Mouse (Mus musculus): ENCODE data around the gene Col5a3. TPM values are rescaled to one million over a fixed set of nuclear protein-coding genes. Genes with fewer than 3 reads are reported as not detected.

Gene Col5a3
- total and polyA plus RNA-seq, 2 experiments from 2014 or later, result 1.6 to 8.8 TPM

DNA sequence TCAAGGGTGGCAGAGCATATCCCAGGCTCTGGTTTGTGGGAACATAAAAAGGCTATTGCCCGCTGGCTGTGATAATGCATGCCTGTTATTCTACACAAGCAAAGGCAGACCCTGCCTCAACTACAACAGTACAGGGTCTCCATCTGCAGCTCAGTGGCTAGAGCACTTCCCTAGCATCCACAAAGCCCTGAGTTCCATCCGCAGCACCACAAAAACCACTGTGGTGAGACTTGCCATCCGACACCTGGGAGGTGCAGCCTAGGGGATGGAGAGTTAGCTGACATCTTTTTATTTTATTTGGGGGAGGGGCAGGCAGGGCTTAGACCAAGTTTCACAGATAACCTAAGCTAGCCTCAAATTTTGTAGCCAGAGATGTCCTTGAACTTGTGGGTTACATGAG lies 53.5 kb downstream of the Col5a3 start:
- H3K9ac ChIP-seq (replicated peaks; ENCODE audit: low read depth, low read length), result no peak overlapping the region
- no peak overlapping the region for H3K4me2 ChIP-seq (ENCODE audit: low read depth, low read length)
- H3K36me3 ChIP-seq (replicated peaks; ENCODE audit: control insufficient read depth, insufficient read depth, low read length), result no peaks in the 10 kb centered on the region
- DNase-seq (ENCODE audit: low spot score) (no peak), ATAC-seq (ENCODE audit: insufficient read depth, low read depth) (no peak)
- H3K27me3 ChIP-seq (ENCODE audit: control insufficient read depth, insufficient read depth, low read length), result 0 out of 2 replicates have a peak, but pooled peaks cover 3% of the 10 kb centered on the region
- 73% methylated on average over 3 of the region's 3 CpGs for WGBS
- H3K4me3 ChIP-seq (ENCODE audit: low read depth, low read length), result no peak overlapping the region
- no peak for TF ChIP-seq CTCF (IDR thresholded peaks at IDR 0.05; ENCODE audit: low read depth)
- no peak for TF ChIP-seq EP300 (IDR thresholded peaks at IDR 0.05; ENCODE audit: low read depth)
- no peaks in the 10 kb centered on the region; the same call in 1 of the 2 replicates for H3K4me1 ChIP-seq (ENCODE audit: control insufficient read depth, insufficient read depth)
- H3K27ac ChIP-seq (ENCODE audit: low read depth), result peak overlapping the region; percentile 38; the same call in 1 of the 2 replicates
- H3K9me3 ChIP-seq (replicated peaks; ENCODE audit: control insufficient read depth, low read length), result no peaks in the 10 kb centered on the region

DNA sequence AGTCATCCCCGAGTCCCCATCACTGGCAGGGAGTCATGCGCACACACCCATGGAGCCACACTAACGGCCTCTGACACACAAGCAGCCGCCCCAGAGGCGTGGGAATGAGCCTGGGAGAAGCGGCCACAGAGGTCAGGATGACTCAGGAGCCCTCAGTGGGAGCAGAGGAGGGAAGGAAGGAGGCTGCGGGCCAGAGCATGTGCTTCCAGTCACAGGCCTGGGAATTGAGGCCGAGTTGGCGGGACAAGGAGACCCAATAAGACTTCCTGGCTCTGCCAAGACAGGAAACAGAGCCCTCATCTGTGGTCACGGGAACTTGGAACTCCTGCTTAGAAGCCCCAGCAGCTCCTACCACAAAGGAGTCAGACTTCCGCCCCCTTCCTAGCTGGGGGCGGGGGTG lies 54.1 kb downstream of the Col5a3 start:
- H3K9ac ChIP-seq (replicated peaks; ENCODE audit: low read depth, low read length), result no peak overlapping the region
- H3K9me3 ChIP-seq (replicated peaks; ENCODE audit: control insufficient read depth, low read length), result no peaks in the 10 kb centered on the region
- 28% methylated on average over 12 of the region's 12 CpGs for WGBS
- no peaks in the 10 kb centered on the region; the same call in 1 of the 2 replicates for H3K4me1 ChIP-seq (ENCODE audit: control insufficient read depth, insufficient read depth)
- DNase-seq (ENCODE audit: low spot score) (peak; percentile 66), ATAC-seq (ENCODE audit: insufficient read depth, low read depth) (peak; percentile 84)
- H3K4me3 ChIP-seq (ENCODE audit: low read depth, low read length), result no peak overlapping the region
- peak overlapping the region; percentile 38; the same call in 1 of the 2 replicates for H3K27ac ChIP-seq (ENCODE audit: low read depth)
- no peak overlapping the region for H3K4me2 ChIP-seq (ENCODE audit: low read depth, low read length)
- H3K27me3 ChIP-seq (ENCODE audit: control insufficient read depth, insufficient read depth, low read length), result 0 out of 2 replicates have a peak, but pooled peaks cover 3% of the 10 kb centered on the region
- TF ChIP-seq CTCF (IDR thresholded peaks at IDR 0.05; ENCODE audit: low read depth) (no peak), EP300 (IDR thresholded peaks at IDR 0.05; ENCODE audit: low read depth) (peak; percentile 30; the same call in 1 of the 2 replicates)
- H3K36me3 ChIP-seq (replicated peaks; ENCODE audit: control insufficient read depth, insufficient read depth, low read length), result no peaks in the 10 kb centered on the region

- Histone ChIP-seq H3K4me2 (ENCODE audit: low read depth, low read length) (no peak overlapping the region), H3K9me3 (replicated peaks; ENCODE audit: control insufficient read depth, low read length) (no peaks in the 10 kb centered on the region), H3K4me3 (ENCODE audit: low read depth, low read length) (no peak overlapping the region), H3K27me3 (ENCODE audit: control insufficient read depth, insufficient read depth, low read length) (0 out of 2 replicates have a peak, but pooled peaks cover 3% of the 10 kb centered on the region), H3K9ac (replicated peaks; ENCODE audit: low read depth, low read length) (no peak overlapping the region), H3K4me1 (ENCODE audit: control insufficient read depth, insufficient read depth) (no peaks in the 10 kb centered on the region; the same call in 1 of the 2 replicates), H3K27ac (ENCODE audit: low read depth) (no peak overlapping the region), H3K36me3 (replicated peaks; ENCODE audit: control insufficient read depth, insufficient read depth, low read length) (no peaks in the 10 kb centered on the region)
- no peak for ATAC-seq (ENCODE audit: insufficient read depth, low read depth)
- DNase-seq (ENCODE audit: low spot score), result no peak
- WGBS, result 74% methylated on average over 6 of the region's 6 CpGs
- TF ChIP-seq CTCF (IDR thresholded peaks at IDR 0.05; ENCODE audit: low read depth) (no peak), EP300 (IDR thresholded peaks at IDR 0.05; ENCODE audit: low read depth) (no peak)
Measured at GRCm38 (mm10) chr9:20758896-20759295, 56.0 kb downstream of the Col5a3 start.

DNA sequence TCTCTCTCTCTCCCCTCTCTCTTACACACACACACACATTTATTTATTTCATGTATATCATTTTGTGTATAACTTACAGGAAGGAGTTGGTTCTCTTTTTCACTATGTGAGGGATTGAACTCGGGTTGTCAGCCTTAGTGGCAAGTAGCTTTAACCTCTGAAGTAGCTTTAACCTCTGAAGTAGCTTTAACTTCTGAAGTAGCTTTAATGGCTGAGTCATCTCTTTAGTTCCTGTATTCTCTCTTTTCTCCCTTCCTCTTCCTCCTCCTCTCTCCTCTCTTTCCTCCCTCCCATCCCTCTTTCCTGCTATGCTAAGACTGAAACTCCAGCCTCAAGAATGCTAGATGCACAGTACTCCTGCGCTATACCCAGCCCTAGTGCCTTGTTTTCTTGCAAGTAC lies 56.6 kb downstream of the Col5a3 start:
- H3K36me3 ChIP-seq (replicated peaks; ENCODE audit: control insufficient read depth, insufficient read depth, low read length), result no peaks in the 10 kb centered on the region
- no peak overlapping the region for H3K4me3 ChIP-seq (ENCODE audit: low read depth, low read length)
- H3K4me2 ChIP-seq (ENCODE audit: low read depth, low read length), result no peak overlapping the region
- ATAC-seq (ENCODE audit: insufficient read depth, low read depth) (no peak), DNase-seq (ENCODE audit: low spot score) (no peak)
- H3K27ac ChIP-seq (ENCODE audit: low read depth), result no peak overlapping the region
- no peaks in the 10 kb centered on the region; the same call in 1 of the 2 replicates for H3K4me1 ChIP-seq (ENCODE audit: control insufficient read depth, insufficient read depth)
- H3K9me3 ChIP-seq (replicated peaks; ENCODE audit: control insufficient read depth, low read length), result no peaks in the 10 kb centered on the region
- H3K9ac ChIP-seq (replicated peaks; ENCODE audit: low read depth, low read length), result no peak overlapping the region
- WGBS, result 70% methylated on average over 2 of the region's 2 CpGs
- no peak for TF ChIP-seq CTCF (IDR thresholded peaks at IDR 0.05; ENCODE audit: low read depth)
- TF ChIP-seq EP300 (IDR thresholded peaks at IDR 0.05; ENCODE audit: low read depth), result no peak
- 0 out of 2 replicates have a peak, but pooled peaks cover 3% of the 10 kb centered on the region for H3K27me3 ChIP-seq (ENCODE audit: control insufficient read depth, insufficient read depth, low read length)

DNA sequence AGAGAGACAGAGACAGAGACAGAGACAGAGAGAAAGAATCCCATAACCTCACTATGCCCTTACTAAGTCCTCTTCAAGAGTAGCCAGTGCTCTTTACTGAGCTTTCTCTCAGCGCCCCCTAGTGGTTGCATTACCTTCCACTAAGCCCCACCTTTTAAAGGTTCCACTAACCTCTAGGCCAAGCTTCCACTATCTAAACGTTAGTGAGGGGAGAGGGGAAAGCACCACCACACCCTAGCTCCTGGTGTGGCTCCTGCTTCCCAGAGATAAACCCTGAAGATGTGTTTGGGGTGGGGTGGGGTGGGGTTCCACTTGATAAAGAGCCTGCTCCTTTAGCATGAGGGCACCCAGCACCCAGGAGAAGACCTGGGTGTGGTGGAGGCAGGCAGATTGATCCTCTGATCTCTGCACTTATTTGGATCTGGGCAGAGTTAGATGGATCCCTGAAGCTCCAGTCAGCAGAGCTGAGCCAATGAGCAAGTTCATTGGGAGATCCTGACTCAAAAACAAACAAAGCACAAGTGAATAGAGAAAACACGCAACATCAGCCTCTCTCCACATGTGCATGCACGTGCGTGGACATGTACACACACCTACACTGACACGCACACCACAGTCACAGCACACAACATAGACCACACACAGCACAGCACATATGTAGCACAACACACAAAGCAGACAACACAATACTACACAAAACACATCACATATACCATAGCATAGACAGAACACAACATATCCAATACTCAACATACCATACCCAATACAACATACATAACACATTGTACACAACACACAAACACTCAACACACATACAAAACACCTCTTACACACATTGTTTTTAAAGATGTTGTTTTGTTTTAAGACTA lies 57.5 kb downstream of the Col5a3 start:
- ATAC-seq (ENCODE audit: insufficient read depth, low read depth) (no peak), DNase-seq (ENCODE audit: low spot score) (peak; percentile 52)
- no peaks in the 10 kb centered on the region; the same call in 1 of the 2 replicates for H3K4me1 ChIP-seq (ENCODE audit: control insufficient read depth, insufficient read depth)
- no peak overlapping the region for H3K4me2 ChIP-seq (ENCODE audit: low read depth, low read length)
- TF ChIP-seq EP300 (IDR thresholded peaks at IDR 0.05; ENCODE audit: low read depth) (no peak), CTCF (IDR thresholded peaks at IDR 0.05; ENCODE audit: low read depth) (peak; percentile 61)
- no peaks in the 10 kb centered on the region for H3K36me3 ChIP-seq (replicated peaks; ENCODE audit: control insufficient read depth, insufficient read depth, low read length)
- no peaks in the 10 kb centered on the region for H3K9me3 ChIP-seq (replicated peaks; ENCODE audit: control insufficient read depth, low read length)
- 0 out of 2 replicates have a peak, but pooled peaks cover 3% of the 10 kb centered on the region for H3K27me3 ChIP-seq (ENCODE audit: control insufficient read depth, insufficient read depth, low read length)
- WGBS, result 61% methylated on average over 6 of the region's 6 CpGs
- no peak overlapping the region for H3K4me3 ChIP-seq (ENCODE audit: low read depth, low read length)
- no peak overlapping the region for H3K27ac ChIP-seq (ENCODE audit: low read depth)
- no peak overlapping the region for H3K9ac ChIP-seq (replicated peaks; ENCODE audit: low read depth, low read length)
